Mouse (Mus musculus): ENCODE results near the gene Gm17018.

Gm17018 gene

DNA sequence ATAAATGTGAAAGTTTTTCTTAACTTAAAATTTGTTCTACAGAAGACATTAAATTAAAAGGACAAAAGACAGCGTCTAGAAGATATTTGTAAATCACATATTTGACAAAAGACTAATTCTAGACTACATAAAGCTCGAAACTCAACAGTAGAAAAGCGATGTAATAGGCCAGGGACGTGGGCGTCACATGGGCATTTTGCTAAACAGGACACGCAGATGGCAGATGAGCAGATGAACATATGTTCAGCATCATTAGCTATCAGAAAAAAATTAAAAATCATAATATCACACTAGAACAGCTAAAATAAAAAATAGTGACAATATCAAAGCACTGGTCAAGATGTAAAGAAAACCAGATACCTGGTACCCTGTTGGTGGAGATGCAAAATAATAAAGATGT is 29.3 kb downstream of the Gm17018 start:
- no peak for DNase-seq

GRCm38 (mm10) chr19:45591704-45592103 is 31.3 kb downstream of the Gm17018 start:
- DNase-seq, result no peak

GRCm38 (mm10) chr19:45592916-45593315 is 32.5 kb downstream of the Gm17018 start:
- no peak for DNase-seq

GRCm38 (mm10) chr19:45594079-45594478 is 33.7 kb downstream of the Gm17018 start:
- no peak for DNase-seq

DNA sequence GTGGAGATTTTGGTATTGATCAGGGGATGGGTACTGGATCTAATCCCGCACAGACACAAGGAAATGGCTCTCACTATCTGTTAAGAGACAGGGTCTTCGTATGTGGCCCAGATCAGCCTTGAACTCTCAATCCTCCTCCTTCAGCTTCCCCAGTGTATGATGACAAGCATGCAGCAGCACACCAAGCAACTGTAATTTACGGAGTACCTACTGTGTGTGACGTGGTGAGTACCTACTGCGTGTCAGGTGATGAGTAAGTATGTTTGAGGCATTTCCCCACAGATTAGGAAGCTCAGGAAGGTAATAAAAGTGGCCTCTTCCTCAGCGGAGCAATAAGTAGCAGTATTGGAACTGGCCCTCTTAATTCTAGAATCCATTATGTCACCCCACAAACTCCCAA is 35.1 kb downstream of the Gm17018 start:
- DNase-seq, result no peak

GRCm38 (mm10) chr19:45596019-45596418 is 35.6 kb downstream of the Gm17018 start:
- no peak for DNase-seq

DNA sequence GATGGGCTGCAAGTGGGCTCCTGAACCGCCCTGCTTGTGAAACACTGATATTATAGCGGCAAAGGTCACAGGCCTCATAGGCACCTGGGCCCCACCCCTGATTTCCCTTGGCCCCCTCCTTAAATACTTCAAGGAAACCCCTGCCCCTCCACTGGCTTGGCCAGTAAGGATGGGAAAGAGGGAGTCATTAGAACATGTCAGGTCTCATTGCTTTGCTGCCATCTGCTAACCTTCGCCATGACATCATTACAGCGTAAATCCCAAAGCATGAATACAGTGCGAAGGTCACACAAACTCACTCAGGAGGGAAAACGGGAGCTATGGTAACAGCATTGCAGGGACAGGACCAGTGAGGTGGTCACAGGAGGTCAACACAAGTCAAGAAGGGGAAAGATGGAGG is 36.0 kb downstream of the Gm17018 start:
- DNase-seq, result no peak

GRCm38 (mm10) chr19:45597106-45597505 is 36.7 kb downstream of the Gm17018 start:
- no peak for DNase-seq

DNA sequence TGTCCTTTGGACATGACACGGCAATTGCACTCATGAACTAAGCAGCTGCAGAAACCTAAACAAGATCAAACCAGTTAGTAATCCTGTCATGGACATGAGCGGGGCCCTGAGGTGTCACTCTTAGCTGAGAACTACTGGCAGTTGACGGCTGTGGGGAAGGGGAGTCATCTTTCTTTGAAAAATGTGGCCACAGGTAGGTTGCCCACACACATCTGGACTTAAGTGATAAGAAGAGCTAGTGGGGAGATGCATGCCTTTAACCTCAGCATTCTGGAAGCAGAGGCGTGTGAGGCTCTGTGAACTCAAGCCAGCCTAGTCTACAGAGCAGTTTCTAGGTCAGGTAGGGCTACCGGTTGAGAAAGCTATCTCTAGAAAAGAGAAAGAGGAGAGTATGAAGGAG is 42.2 kb downstream of the Gm17018 start:
- DNase-seq, result no peak

DNA sequence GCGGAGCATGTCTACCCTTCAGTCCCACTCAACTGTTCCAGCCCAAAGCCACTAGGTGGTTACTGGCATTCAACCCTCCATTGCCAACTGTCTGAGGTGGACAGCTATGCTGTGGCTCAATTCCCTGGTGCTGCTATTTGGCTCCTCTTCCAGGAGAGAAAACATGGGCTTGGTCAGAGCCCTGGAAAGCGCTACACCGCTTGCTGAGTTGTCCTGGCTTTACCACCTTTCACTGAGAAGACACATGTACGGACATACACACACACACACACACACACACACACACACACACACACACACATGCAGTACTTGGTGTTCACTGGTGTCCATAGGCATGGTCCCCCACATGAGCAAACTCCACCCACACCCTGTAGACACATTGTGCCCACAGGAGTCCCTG is 46.3 kb downstream of the Gm17018 start:
- DNase-seq, result no peak

DNA sequence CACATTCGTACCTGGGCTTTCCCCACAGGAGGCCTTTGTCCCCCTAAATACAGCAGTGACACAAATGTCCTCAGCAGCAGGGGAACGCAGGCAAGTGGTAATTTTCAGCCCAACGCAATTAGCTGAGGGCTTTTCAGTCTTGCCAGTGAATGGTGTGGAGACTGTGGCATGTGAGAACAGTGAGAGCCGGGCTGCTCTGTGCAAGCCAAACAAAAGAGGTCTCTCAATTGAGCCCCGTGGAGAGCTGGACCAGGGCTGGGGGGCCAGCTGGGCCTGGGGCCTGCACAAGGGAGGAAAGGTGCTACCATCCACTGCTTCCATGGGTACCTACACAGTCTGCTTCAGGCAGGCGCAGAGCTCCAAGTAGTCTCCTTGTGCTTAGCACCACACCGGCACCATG is 47.1 kb downstream of the Gm17018 start:
- no peak for DNase-seq

GRCm38 (mm10) chr19:45608648-45609339 is 48.4 kb downstream of the Gm17018 start:
- DNase-seq, result no peak

DNA sequence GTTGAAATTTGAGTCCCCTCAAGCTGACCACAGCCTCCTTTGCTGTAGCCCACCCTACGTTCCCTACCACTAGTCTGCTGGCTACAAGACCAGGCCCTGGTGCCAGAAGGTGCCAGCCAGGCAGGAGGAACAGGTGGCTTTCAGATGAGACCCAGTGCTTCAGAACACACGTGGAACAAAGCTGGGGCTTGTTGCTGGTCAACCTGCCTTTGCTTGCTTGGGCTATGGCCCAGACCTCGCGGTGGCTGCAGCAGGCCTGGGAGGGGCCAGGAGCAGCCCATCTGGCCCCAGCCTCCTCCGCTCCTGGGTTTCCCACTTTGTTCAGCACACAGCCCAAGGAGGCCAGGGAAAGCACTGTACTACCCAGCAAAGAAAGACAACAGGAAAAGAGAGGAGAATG is 50.4 kb downstream of the Gm17018 start:
- no peak for DNase-seq

- peak; percentile 19 for DNase-seq
These were observed 54.0 kb downstream of the Gm17018 start for GRCm38 (mm10) chr19:45614375-45614774.

DNA sequence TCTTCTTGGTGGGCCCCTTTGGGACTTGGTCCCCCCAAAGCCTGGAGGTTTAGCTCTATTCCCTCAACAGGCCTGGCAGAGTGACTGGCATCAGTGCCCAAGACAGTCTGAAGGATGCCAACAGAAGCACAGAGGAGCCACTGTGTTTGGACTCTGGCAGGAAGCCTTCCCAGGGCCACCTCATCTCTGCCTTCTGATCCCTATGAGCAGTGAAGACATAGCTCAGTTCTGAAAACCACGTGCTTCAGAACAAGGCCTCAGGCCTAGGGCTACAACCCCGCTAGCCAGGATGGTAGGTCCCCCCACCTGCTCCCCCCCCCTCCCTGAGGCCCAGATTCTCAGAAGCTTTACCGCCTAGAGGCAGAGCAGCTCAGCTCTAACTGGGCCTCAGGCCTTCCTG is 54.5 kb downstream of the Gm17018 start:
- DNase-seq, result no peak

GRCm38 (mm10) chr19:45615415-45616213 is 55.2 kb downstream of the Gm17018 start:
- DNase-seq, result no peak

DNA sequence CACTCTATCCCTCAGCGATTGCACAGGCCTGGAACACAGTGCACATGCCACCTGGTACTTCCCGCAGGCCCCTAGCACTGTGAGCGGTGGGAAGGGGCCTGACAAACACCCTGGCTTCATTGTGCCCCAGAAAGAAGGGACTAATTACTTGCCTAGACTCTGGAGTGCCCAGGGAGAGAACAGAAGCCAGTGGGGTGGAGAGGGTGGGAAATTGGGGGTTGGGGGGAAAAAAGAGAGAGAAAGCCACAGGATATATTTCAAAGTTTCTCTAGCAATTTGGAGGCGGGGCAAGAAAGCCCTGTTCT is 55.8 kb downstream of the Gm17018 start:
- no peak for DNase-seq

DNA sequence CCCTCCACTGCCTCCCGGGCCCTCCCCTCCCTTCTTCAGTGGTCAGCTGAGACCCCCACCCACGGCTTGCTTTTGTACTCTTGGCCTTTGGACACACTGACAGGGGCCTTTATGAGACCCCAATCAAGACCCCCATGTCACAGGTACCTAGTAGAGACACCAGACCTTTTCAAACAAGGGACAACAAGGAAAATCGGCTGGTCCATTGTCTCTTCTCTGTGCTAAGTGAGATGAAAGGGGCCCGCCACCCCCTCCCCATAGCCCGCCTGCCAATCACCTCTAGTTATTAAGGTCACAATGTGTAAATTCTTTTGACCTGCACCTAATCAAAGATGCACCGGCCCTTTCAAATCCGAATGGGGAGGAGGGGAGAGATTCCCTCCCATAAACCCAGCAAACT is 56.3 kb downstream of the Gm17018 start:
- DNase-seq, result no peak

DNA sequence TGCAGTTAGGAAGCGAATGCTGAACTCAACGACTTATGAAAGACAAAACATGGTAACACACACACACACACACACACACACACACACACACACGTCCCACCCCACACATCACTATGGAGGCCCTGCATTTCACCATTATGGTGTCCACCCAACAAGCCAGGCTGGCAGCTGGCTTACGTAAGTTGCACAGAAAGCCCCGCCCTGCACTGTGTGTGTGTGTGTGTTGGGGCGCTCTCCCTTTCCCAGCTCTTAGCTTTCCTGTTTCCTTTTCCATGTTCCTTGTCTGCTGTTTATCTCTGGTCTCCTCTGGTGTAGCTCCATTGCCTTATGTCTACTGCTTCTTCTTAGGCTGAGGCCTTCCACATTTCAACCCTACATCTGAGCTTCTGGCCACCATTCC is 57.8 kb downstream of the Gm17018 start:
- DNase-seq, result no peak

DNA sequence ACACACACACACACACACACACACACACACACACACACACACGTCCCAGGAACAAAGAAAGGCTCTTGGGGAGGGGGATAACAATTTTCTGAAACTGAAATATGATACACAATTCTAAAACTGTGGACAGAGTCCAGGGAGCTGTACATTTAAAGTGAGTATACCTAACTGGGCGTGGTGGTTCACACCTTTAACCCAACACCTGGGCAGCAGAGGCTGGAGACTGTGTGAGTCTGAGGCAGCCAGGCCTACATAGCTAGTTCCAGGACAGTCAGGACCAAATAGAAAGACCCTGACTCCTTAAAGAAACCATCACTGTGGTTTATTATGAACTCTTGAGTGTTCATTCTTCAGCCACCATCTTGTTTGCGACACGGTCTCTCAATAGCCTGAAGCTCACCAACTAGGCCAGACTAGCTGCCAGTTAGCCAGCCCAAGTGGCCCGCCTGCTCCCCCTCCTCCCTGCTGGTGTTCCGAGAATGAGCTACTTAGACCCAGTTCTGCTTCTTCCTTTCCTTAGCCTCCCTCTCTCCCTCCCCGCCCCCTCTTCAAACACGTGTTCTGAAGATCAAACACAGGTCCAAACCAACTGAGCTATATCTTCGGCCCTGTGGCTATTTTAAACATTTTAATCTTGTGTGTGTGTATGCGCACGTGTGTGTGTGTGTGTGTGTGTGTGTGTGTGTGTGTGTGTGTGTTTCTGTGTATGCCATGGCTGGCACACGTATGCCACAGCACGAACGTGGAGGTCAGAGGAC is 59.5 kb downstream of the Gm17018 start:
- DNase-seq, result no peak

- DNase-seq, result no peak
These were observed 60.6 kb downstream of the Gm17018 start for GRCm38 (mm10) chr19:45621061-45621460.

DNA sequence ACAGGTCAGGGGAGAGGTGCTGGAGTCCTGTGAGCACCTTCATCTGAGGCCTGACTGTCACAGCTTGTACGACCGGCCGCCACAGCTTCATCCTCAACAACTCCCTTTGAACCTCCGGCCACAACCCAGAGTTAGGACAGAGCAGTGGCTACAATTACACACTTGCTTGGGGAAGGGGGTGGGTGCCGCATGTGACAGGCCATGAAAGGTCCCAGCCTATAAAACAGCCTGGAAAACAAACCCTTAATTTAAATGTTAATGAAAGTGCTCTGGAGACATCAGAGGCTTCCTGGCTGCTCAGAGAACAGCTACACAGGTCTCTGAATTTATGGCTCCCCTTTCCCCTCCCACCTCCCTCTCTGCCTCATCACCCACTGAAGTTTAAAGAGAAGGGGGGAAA is 61.7 kb downstream of the Gm17018 start:
- DNase-seq, result no peak

- no peak for DNase-seq
These were observed 63.3 kb downstream of the Gm17018 start for GRCm38 (mm10) chr19:45623710-45624109.

- DNase-seq, result no peak
These were observed 66.6 kb downstream of the Gm17018 start for GRCm38 (mm10) chr19:45627036-45627435.

Measured in right cerebral cortex, postnatal 14 days (tissue).